Mouse (Mus musculus) olfactory bulb, adult 2 months (tissue): ENCODE data around the gene Fuca2. TPM values are rescaled to one million over a fixed set of nuclear protein-coding genes. Genes with fewer than 3 reads are reported as not detected.
"Not testable (repeated sequence)": the region's sequence is repeated elsewhere in the genome, so short reads cannot be mapped to it uniquely, and the experiment has no call there.

Experiments
- H3K27ac ChIP-seq: fragments of 200-500 bp; 2 replicates; pipeline ENCODE4 v1.5.1; 2012; ENCODE audit warnings: low read depth, low read length; ENCODE audit not compliant: insufficient read depth
- H3K4me1 ChIP-seq: fragments of 200-500 bp; 2 replicates; pipeline ENCODE4 v1.6.1; 2012; ENCODE audit warnings: low read length; ENCODE audit not compliant: control insufficient read depth, insufficient read depth
- H3K4me3 ChIP-seq: fragments of 200-500 bp; 2 replicates; pipeline ENCODE4 v1.5.1; 2012; ENCODE audit warnings: mild to moderate bottlenecking, low read depth, low read length, moderate library complexity; ENCODE audit not compliant: insufficient read depth
- CTCF ChIP-seq: fragments of 200-500 bp; IDR thresholded peaks from 2 replicates; pipeline ENCODE4 v1.5.1; 2012; ENCODE audit warnings: low read depth, mild to moderate bottlenecking, low read length, moderate library complexity; ENCODE audit not compliant: insufficient read depth
- POLR2A ChIP-seq: fragments of 200-500 bp; IDR thresholded peaks from 2 replicates; pipeline ENCODE4 v1.6.1; 2012; ENCODE audit warnings: mild to moderate bottlenecking, low read depth, low read length, moderate library complexity; ENCODE audit not compliant: insufficient read depth
- WGBS: fragments of 180-500 bp; shearing (Covaris S2); methylation state at CpG from one replicate; pipeline ENCODE4 v1.1.7; 2018; 5-methylcytosine and 5-hydroxymethylcytosine counted together
- polyA plus RNA-seq: library from polyadenylated mRNA; stranded (reverse); fragments of >200 nt; gene quantifications from 2 replicates; pipeline ENCODE4 v1.2.4, GENCODE M21; 2012; ENCODE audit warnings: low replicate concordance; ENCODE audit not compliant: missing spikeins, insufficient read depth, insufficient read length

Fuca2 gene
- not detected in 2 replicates for polyA plus RNA-seq

GRCm38 (mm10) chr10:13499331-13499730 lies at the start of gene Fuca2:
Gene Fuca2 (plus strand): TSS chr10:13499540.
- peaks cover 5% of the 10 kb centered on the region; the same call in 1 of the 2 replicates for H3K4me1 ChIP-seq
- TF ChIP-seq POLR2A (no peak), CTCF (no peak)
- H3K4me3 ChIP-seq, result no peak within 1 kb of the TSS
- WGBS, result 92% methylated on average over 2 of the region's 2 CpGs
- H3K27ac ChIP-seq, result no peak within 1 kb of the TSS; the same call in 1 of the 2 replicates

- TF ChIP-seq CTCF, result no peak
- no peak for TF ChIP-seq POLR2A
- Histone ChIP-seq H3K4me1 (no peaks in the 10 kb centered on the region), H3K4me3 (no peak overlapping the region), H3K27ac (no peak overlapping the region)
- WGBS, result 80% methylated on average over 6 of the region's 6 CpGs
These were observed 47.7 kb upstream of the Fuca2 start for GRCm38 (mm10) chr10:13451640-13452039.

- 83% methylated on average over 13 of the region's 13 CpGs for WGBS
- H3K4me3 ChIP-seq, result no peak overlapping the region
- no peak overlapping the region for H3K27ac ChIP-seq
- no peak for TF ChIP-seq CTCF
- TF ChIP-seq POLR2A, result no peak
- H3K4me1 ChIP-seq, result no peaks in the 10 kb centered on the region
These were observed 45.9 kb upstream of the Fuca2 start for GRCm38 (mm10) chr10:13453200-13453990.

- WGBS, result 96% methylated on average over 3 of the region's 3 CpGs
- H3K4me3 ChIP-seq, H3K27ac ChIP-seq, H3K4me1 ChIP-seq: not testable (repeated sequence)
These were observed 35.0 kb upstream of the Fuca2 start for GRCm38 (mm10) chr10:13464295-13464694.

- no peaks in the 10 kb centered on the region for H3K4me1 ChIP-seq
- WGBS, result 31% methylated on average over 5 of the region's 5 CpGs
- no peak overlapping the region for H3K27ac ChIP-seq
- TF ChIP-seq CTCF (no peak), POLR2A (no peak)
- no peak overlapping the region for H3K4me3 ChIP-seq
These were observed 32.4 kb upstream of the Fuca2 start for GRCm38 (mm10) chr10:13466925-13467324.

GRCm38 (mm10) chr10:13468025-13468529 lies 31.3 kb upstream of the Fuca2 start:
- H3K4me3 ChIP-seq, H3K27ac ChIP-seq, H3K4me1 ChIP-seq: not testable (repeated sequence)
- 83% methylated on average over 6 of the region's 6 CpGs for WGBS

GRCm38 (mm10) chr10:13470236-13470635 lies 29.1 kb upstream of the Fuca2 start:
- Histone ChIP-seq H3K4me1 (peaks cover 13% of the 10 kb centered on the region), H3K27ac (no peak overlapping the region), H3K4me3 (no peak overlapping the region)
- TF ChIP-seq POLR2A, result no peak
- WGBS, result 89% methylated on average over 3 of the region's 3 CpGs

GRCm38 (mm10) chr10:13473287-13473832 lies 26.0 kb upstream of the Fuca2 start:
- 26% methylated on average over 17 of the region's 17 CpGs for WGBS
- H3K27ac ChIP-seq, result no peak overlapping the region
- H3K4me3 ChIP-seq, result peak overlapping the region; percentile 51
- H3K4me1 ChIP-seq, result peaks cover 13% of the 10 kb centered on the region
- TF ChIP-seq CTCF (no peak), POLR2A (no peak)

GRCm38 (mm10) chr10:13473833-13474567 lies 25.3 kb upstream of the Fuca2 start, which contains the start of gene Phactr2:
Gene Phactr2 (minus strand): TSS chr10:13474412.
- TF ChIP-seq POLR2A (no peak), CTCF (no peak)
- WGBS, result 1% methylated on average over 71 of the region's 71 CpGs

More at GRCm38 (mm10) chr10:13473833-13474567, 25.3 kb upstream of the Fuca2 start, which contains the start of gene Phactr2:
- Histone ChIP-seq H3K4me1 (peaks cover 13% of the 10 kb centered on the region), H3K4me3 (peak within 1 kb of the TSS; percentile 51), H3K27ac (no peak within 1 kb of the TSS)
